Mouse (Mus musculus): Measurements from ENCODE around the gene Spata13. TPM values are rescaled to one million over a fixed set of nuclear protein-coding genes. Genes with fewer than 3 reads are reported as not detected.

The Spata13 gene
- polyA plus RNA-seq, 1 experiment from 2014 or later: 18.1 TPM

DNA sequence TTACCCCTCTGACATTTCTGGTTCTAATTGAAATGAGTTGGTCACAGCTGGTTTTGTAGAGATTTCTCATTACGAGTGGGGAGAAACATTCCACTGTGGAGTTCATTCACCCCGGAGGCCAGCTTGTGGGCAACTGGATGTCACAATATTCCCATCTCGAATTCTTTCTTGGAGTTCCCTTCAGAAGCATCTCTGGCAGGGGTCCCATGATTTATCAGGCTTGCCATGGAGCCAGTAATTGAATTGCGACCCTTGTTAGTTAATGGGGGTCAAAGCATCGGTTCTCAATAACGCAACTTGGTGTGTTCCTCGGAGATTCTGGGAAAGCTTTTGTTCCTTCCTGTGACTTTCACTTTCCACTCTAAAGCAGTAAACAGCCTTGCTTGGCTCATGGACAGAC, 53.4 kb downstream of the Spata13 start:
- 58% methylated on average over 7 of the region's 7 CpGs for WGBS
- Histone ChIP-seq H3K4me3 (no peak overlapping the region), H3K4me2 (no peak overlapping the region), H3K4me1 (peaks cover 6% of the 10 kb centered on the region), H3K27me3 (no peaks in the 10 kb centered on the region), H3K36me3 (no peaks in the 10 kb centered on the region), H3K9ac (no peak overlapping the region), H3K27ac (no peak overlapping the region), H3K9me3 (no peaks in the 10 kb centered on the region)
- ATAC-seq (ENCODE audit: borderline replicate concordance, extremely low read depth, low FRiP score, low TSS enrichment): no peak

DNA sequence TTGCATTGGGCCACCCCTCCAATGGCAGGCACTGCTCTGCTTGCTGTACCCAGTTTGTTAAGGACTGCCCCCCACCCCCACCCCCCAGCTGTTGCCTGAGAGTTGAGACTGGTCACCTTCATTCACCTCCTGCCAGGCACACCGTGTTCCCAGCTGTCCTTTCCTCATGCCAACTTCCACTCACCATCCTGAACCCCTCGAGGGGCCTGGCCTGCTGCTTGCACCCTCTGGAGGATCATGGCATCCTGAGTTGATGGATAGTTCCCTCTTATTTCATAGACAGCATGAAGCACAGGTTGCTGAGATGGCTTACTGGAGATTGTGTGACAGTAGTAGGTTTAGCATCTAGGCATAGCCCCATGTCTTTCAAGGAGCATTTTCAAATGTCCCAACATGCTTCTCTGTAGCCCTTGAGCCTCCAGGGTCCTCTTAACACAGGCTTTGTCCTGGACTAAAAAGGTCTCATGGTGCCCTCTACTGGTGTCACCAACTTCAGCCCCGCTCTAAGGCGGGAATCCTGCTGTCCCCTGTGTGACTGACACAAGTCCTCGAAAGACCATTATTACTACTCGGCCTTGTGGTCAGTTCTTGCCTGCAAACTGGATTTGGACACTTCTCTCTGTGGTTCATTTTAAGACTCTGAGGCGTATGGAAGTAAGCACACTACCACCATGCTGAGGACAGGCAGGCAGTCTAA, 54.9 kb downstream of the Spata13 start:
- no peak overlapping the region for H3K4me2 ChIP-seq
- no peaks in the 10 kb centered on the region for H3K27me3 ChIP-seq
- no peaks in the 10 kb centered on the region for H3K9me3 ChIP-seq
- no peak overlapping the region for H3K27ac ChIP-seq
- WGBS: 28% methylated on average over 7 of the region's 7 CpGs
- no peak overlapping the region for H3K9ac ChIP-seq
- peak; percentile 48 for ATAC-seq (ENCODE audit: borderline replicate concordance, extremely low read depth, low FRiP score, low TSS enrichment)
- no peaks in the 10 kb centered on the region for H3K36me3 ChIP-seq
- H3K4me3 ChIP-seq: no peak overlapping the region
- no peaks in the 10 kb centered on the region for H3K4me1 ChIP-seq

DNA sequence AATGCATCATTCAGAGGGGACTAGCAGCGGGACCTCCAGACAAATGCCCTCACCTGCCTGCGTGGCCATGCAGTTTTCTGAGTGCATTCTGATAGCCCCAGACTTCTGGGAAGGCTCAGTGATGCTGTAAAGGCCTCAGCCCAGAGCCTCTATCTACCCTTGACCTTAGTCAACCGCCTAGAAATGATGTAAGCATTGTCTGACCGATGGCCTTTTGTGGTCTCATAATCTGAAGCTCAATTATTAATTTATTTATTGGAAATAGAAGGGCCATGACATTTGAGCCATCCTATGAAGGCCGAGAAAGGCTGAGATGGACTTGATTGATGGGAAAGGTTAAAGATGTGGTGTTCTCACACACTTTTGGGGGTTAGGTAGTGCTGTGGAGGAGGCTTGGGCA, 56.0 kb downstream of the Spata13 start:
- Histone ChIP-seq H3K9ac (no peak overlapping the region), H3K27ac (no peak overlapping the region), H3K36me3 (no peaks in the 10 kb centered on the region), H3K27me3 (no peaks in the 10 kb centered on the region), H3K4me2 (no peak overlapping the region), H3K4me1 (no peaks in the 10 kb centered on the region), H3K9me3 (no peaks in the 10 kb centered on the region), H3K4me3 (no peak overlapping the region)
- 80% methylated on average over 5 of the region's 5 CpGs for WGBS
- no peak for ATAC-seq (ENCODE audit: borderline replicate concordance, extremely low read depth, low FRiP score, low TSS enrichment)

DNA sequence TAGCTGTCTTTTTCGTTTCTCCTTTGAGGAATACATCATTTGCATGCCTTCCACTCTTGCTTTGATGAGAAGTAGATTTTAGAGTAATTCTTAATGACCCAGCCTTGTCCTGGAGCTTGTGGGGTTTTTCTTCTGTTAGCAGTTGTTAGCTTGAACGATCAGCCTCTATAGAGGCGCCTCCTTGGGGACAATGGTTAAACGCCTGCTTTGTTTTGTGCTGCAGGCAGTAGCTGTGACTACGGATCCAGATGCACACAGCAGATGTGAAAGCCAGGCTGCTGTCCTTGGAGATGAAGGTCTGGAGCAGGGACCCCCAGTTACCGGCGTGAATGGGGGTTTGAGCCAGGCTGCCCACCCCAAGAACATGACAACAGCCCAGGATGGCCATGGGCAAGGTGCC, 56.8 kb downstream of the Spata13 start:
- Histone ChIP-seq H3K27ac (no peak overlapping the region), H3K4me3 (no peak overlapping the region), H3K4me2 (no peak overlapping the region), H3K27me3 (no peaks in the 10 kb centered on the region), H3K9ac (no peak overlapping the region), H3K4me1 (no peaks in the 10 kb centered on the region), H3K9me3 (no peaks in the 10 kb centered on the region), H3K36me3 (no peaks in the 10 kb centered on the region)
- no peak for ATAC-seq (ENCODE audit: borderline replicate concordance, extremely low read depth, low FRiP score, low TSS enrichment)
- WGBS: 81% methylated on average over 7 of the region's 7 CpGs

DNA sequence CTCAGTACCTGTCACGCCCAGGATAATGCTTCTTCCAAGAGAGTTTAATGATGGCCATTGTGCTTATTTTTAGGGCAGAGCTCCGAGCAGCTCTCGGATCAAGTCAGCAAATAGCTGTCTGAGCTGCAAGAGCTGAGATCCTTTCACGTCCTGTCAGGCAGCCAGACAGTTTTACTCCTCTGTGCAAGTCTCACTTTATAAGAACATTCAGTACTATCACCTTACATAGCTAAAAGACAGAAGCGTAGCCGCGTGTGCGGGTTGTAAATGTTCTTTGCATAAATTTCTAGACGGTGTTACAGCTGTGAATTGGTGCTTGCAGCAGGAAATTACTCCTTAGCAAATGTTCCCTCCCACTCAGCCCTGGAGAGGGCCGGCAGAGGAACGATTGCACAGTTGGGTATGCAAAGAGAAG, 59.3 kb downstream of the Spata13 start:
- Histone ChIP-seq H3K4me3 (no peak overlapping the region), H3K9ac (no peak overlapping the region), H3K9me3 (no peaks in the 10 kb centered on the region), H3K27me3 (no peaks in the 10 kb centered on the region), H3K27ac (no peak overlapping the region; the same call in 1 of the 2 replicates), H3K36me3 (no peaks in the 10 kb centered on the region), H3K4me1 (no peaks in the 10 kb centered on the region), H3K4me2 (no peak overlapping the region)
- no peak for ATAC-seq (ENCODE audit: borderline replicate concordance, extremely low read depth, low FRiP score, low TSS enrichment)
- 51% methylated on average over 11 of the region's 11 CpGs for WGBS

DNA sequence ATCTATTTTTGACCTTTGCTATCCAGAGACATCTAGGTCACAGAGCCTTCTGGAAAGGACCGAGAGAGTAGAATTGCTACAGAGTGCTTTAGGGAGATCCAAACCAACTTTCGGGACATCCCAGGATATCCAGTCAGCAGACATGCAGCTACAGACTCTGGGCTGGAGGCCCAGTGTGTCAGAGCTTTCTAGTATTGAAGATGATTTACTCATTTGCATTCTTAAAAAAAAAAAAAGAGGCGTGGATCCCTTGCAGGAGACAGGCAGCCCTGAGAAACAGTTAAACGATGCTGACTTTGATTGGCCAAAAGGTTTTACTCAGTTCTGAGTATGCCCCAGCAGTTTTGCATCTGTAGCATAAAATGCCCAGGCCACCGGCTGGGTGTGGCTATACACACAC, 59.9 kb downstream of the Spata13 start:
- Histone ChIP-seq H3K9ac (no peak overlapping the region), H3K4me1 (no peaks in the 10 kb centered on the region), H3K4me3 (no peak overlapping the region), H3K4me2 (no peak overlapping the region), H3K36me3 (no peaks in the 10 kb centered on the region), H3K27ac (no peak overlapping the region), H3K9me3 (no peaks in the 10 kb centered on the region), H3K27me3 (no peaks in the 10 kb centered on the region)
- 74% methylated on average over 5 of the region's 5 CpGs for WGBS
- ATAC-seq (ENCODE audit: borderline replicate concordance, extremely low read depth, low FRiP score, low TSS enrichment): no peak

DNA sequence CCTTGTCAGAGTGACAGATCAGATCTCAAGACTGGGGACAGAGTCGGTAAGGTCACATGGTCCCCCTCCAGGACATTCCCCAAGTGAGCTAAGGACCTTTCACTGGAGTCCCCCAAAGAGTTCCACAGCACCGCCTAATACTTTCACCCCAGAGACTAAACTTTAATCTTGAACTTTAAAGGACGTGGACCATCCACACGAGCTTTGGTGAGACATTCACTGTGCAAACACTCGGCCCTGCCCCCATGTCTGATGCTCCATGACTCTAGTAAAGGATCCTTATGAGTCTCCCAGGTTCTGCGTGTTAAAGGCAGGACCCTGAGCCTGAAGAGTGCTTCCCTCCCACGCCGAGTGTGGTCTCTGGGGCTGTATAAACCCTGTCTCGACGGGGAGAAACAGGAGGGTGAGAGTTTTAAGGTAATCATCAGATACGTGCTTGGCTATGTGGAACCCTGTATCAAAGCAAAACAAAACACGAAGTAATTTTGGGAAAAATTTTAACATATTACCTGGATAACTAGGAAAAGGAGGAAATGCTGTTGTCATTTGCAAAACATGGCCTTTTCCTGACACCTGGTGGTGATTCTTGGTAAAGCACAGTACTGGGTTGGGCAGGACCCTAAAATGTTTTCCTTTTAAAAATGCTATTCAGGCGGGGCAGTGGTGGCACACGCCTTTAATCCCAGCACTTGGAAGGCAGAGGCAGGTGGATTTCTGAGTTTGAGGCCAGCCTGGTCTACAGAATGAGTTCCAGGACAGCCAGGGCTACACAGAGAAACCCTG, 60.6 kb downstream of the Spata13 start:
- Histone ChIP-seq H3K4me3 (no peak overlapping the region), H3K36me3 (no peaks in the 10 kb centered on the region), H3K9me3 (no peaks in the 10 kb centered on the region), H3K27me3 (no peaks in the 10 kb centered on the region), H3K4me1 (no peaks in the 10 kb centered on the region), H3K4me2 (no peak overlapping the region), H3K27ac (no peak overlapping the region), H3K9ac (no peak overlapping the region)
- ATAC-seq (ENCODE audit: borderline replicate concordance, extremely low read depth, low FRiP score, low TSS enrichment): no peak
- WGBS: 57% methylated on average over 14 of the region's 14 CpGs

DNA sequence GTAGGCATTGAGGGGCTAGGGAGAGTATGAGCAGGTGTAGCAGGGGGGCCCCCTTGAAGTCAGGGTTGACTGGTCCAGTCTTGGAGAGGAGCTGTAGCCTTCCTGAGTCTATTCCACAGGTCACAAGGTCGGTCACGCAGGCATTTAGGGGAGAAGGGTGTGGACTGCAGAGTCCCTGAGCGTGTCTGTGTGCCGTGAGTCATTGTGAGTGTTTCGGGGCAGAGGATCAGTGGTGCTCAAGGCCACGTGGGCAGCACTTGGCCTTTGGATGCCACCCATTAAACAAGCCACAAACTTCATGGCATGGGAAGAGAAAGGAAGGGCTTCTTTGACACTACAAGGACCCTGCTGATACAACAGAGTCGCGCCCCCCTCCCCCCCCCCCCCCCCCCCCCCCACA, 63.5 kb downstream of the Spata13 start:
- Histone ChIP-seq H3K9me3 (no peaks in the 10 kb centered on the region), H3K27ac (no peak overlapping the region), H3K27me3 (no peaks in the 10 kb centered on the region), H3K36me3 (no peaks in the 10 kb centered on the region), H3K4me1 (no peaks in the 10 kb centered on the region), H3K9ac (no peak overlapping the region), H3K4me3 (no peak overlapping the region), H3K4me2 (no peak overlapping the region)
- no peak for ATAC-seq (ENCODE audit: borderline replicate concordance, extremely low read depth, low FRiP score, low TSS enrichment)
- WGBS: 84% methylated on average over 6 of the region's 8 CpGs

DNA sequence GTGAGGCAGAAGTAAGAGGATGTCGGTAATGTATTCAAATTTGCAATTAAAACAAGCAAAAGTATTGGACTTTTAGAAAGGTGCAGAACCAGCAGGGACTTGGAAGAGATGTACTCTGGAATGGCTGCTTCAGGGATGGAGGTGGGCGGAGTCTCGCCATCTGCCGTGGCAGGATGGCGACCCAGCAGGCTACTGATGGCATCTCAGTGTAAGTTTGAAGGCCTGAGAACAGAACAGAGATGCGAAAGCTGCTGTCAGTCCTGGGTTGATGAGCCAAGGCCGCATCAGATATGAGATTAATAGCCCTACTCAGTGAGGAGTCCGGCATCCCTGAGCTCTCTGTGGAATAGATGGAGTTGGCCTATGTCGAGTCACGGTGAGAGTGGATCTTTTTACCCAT, 65.2 kb downstream of the Spata13 start:
- no peaks in the 10 kb centered on the region for H3K36me3 ChIP-seq
- no peak overlapping the region for H3K4me3 ChIP-seq
- no peak for ATAC-seq (ENCODE audit: borderline replicate concordance, extremely low read depth, low FRiP score, low TSS enrichment)
- peaks cover 8% of the 10 kb centered on the region; the same call in 1 of the 2 replicates for H3K4me1 ChIP-seq
- no peaks in the 10 kb centered on the region for H3K27me3 ChIP-seq
- no peaks in the 10 kb centered on the region for H3K9me3 ChIP-seq
- H3K27ac ChIP-seq: no peak overlapping the region
- no peak overlapping the region for H3K4me2 ChIP-seq
- H3K9ac ChIP-seq: no peak overlapping the region
- 79% methylated on average over 10 of the region's 10 CpGs for WGBS

DNA sequence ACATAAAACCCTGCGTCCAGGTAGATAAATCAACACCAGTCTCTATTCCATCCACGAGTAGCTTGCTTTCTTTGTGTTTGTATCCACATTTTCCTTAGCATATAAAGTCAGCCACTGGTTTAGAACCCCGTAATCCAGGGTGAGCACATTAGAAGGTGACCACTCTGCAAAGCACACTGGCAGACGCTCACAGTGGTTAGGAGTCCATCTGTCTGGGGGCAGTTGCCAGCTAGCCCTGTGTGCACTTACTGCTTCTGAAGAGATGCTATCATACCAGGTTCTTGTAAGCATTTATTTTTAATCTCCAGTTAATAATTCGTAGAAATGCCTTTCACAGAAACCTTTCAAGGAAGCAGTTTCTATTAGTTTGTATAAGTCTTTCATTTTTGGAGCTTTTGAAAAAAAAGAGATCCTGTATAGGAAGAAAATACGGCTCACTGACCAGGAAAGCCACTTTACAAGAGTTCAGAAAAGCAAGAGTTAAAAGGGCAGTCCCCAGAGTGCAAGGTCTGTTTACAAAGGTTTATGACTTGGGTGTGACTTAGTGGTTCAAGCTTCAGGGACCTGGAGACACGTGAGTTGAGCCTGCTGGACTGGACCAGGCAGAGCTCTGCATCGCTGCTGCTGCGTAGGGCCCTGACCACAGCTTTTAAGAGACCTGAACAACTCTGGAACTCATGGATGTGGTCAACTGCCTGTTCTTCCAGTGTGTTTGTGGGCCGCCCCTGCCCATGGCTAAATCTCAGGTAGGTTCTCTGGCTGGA, 68.8 kb downstream of the Spata13 start:
- 53% methylated on average over 10 of the region's 10 CpGs for WGBS
- no peaks in the 10 kb centered on the region for H3K27me3 ChIP-seq
- H3K27ac ChIP-seq: no peak overlapping the region
- H3K36me3 ChIP-seq: no peaks in the 10 kb centered on the region
- no peak overlapping the region for H3K9ac ChIP-seq
- no peak for ATAC-seq (ENCODE audit: borderline replicate concordance, extremely low read depth, low FRiP score, low TSS enrichment)
- H3K4me1 ChIP-seq: peaks cover 35% of the 10 kb centered on the region
- no peak overlapping the region for H3K4me3 ChIP-seq
- no peaks in the 10 kb centered on the region for H3K9me3 ChIP-seq
- H3K4me2 ChIP-seq: no peak overlapping the region

DNA sequence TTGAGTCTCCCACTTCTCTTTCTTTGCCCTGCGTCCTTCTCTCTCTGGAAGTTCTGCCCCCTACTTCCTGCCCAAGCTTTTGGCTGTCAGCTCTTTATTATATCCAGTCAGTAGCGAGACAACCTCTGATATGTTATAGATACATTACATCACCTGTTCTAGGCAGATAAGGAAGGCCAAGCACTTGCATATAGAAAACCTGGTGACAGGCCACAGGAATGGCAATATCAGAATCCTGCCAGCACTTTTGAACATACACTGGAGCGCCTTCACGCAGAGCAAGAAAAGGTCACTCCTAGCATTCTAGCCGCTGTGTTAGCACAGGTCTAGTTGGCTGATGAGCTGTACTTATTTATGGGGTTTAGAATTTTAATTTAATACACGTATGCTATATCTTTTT, 70.7 kb downstream of the Spata13 start:
- Histone ChIP-seq H3K9ac (no peak overlapping the region), H3K4me3 (no peak overlapping the region), H3K4me1 (peaks cover 42% of the 10 kb centered on the region), H3K27ac (no peak overlapping the region; the same call in 1 of the 2 replicates), H3K27me3 (no peaks in the 10 kb centered on the region), H3K4me2 (no peak overlapping the region), H3K36me3 (no peaks in the 10 kb centered on the region), H3K9me3 (no peaks in the 10 kb centered on the region)
- no peak for ATAC-seq (ENCODE audit: borderline replicate concordance, extremely low read depth, low FRiP score, low TSS enrichment)
- 60% methylated on average over 6 of the region's 6 CpGs for WGBS

DNA sequence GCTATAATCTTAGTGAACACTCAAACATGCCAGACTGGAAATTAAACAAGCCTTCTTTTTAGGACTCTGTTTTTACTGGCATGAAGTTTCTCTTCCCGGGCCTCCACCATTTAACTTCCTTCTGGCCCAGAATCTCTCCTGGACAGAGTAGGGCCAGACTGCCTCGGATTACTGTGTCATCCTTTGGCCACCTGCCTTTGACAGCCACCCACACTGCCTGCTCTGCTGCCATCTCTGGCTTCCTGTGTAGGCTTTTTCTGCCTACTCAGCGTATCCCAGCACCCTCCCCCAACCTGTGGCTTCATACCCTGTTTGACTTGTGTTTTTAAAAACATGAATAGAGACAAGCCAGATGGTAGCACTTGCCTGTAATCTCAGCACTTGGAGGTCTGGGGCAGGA, 71.2 kb downstream of the Spata13 start:
- H3K4me2 ChIP-seq: no peak overlapping the region
- no peaks in the 10 kb centered on the region for H3K27me3 ChIP-seq
- 33% methylated on average over 3 of the region's 3 CpGs for WGBS
- peak overlapping the region; percentile 19; the same call in 1 of the 2 replicates for H3K27ac ChIP-seq
- no peak for ATAC-seq (ENCODE audit: borderline replicate concordance, extremely low read depth, low FRiP score, low TSS enrichment)
- H3K9ac ChIP-seq: no peak overlapping the region
- H3K36me3 ChIP-seq: no peaks in the 10 kb centered on the region
- peaks cover 42% of the 10 kb centered on the region for H3K4me1 ChIP-seq
- H3K4me3 ChIP-seq: no peak overlapping the region
- H3K9me3 ChIP-seq: no peaks in the 10 kb centered on the region

Measured in lung, embryonic 15.5 days (tissue).